Mouse (Mus musculus) forebrain, embryonic 12.5 days (tissue): ENCODE data around the gene Gm16513. TPM values are rescaled to one million over a fixed set of nuclear protein-coding genes. Genes with fewer than 3 reads are reported as not detected.
"Not testable (repeated sequence)": the region's sequence is repeated elsewhere in the genome, so short reads cannot be mapped to it uniquely, and the experiment has no call there.

ENCODE experiments used
- ATAC-seq: fragments of 200-750 bp; cut with Nextera tagmentation; 2 replicates; pipeline ENCODE4 v1.8.0; 2017; ENCODE audit warnings: moderate TSS enrichment; ENCODE audit not compliant: low FRiP score
- H3K27ac ChIP-seq: fragments of 300-500 bp; sonication (generic); 2 replicates; pipeline ENCODE4 v1.5.1; 2016; ENCODE audit warnings: mild to moderate bottlenecking
- H3K27me3 ChIP-seq: fragments of 300-500 bp; sonication (generic); 2 replicates; pipeline ENCODE4 v1.6.1; 2016; ENCODE audit warnings: mild to moderate bottlenecking
- H3K36me3 ChIP-seq: fragments of 300-500 bp; sonication (generic); replicated peaks from 2 replicates; pipeline ENCODE4 v1.6.1; 2016; ENCODE audit warnings: mild to moderate bottlenecking
- H3K4me1 ChIP-seq: fragments of 300-500 bp; sonication (generic); 2 replicates; pipeline ENCODE4 v1.6.1; 2016
- H3K4me2 ChIP-seq: fragments of 300-500 bp; sonication (generic); 2 replicates; pipeline ENCODE4 v1.6.1; 2016; ENCODE audit warnings: mild to moderate bottlenecking, moderate library complexity
- H3K4me3 ChIP-seq: fragments of 300-500 bp; sonication (generic); replicated peaks from 2 replicates; pipeline ENCODE4 v1.5.1; 2016; ENCODE audit warnings: mild to moderate bottlenecking
- H3K9ac ChIP-seq: fragments of 300-500 bp; sonication (generic); 2 replicates; pipeline ENCODE4 v1.6.1; 2016; ENCODE audit warnings: mild to moderate bottlenecking
- H3K9me3 ChIP-seq: fragments of 300-500 bp; sonication (generic); 2 replicates; pipeline ENCODE4 v1.6.1; 2016
- WGBS: fragments of 180-500 bp; shearing (Covaris S2); methylation state at CpG from one replicate; pipeline ENCODE4 v1.1.7; 2016; 5-methylcytosine and 5-hydroxymethylcytosine counted together
- polyA plus RNA-seq: library from polyadenylated mRNA; unstranded; fragments of >200 nt; fragmentation: Nextera tagmentation; extraction: Ambion mirVana; gene quantifications from 2 replicates; pipeline ENCODE4 v1.2.1, GENCODE M21; 2016

Gene Gm16513
- polyA plus RNA-seq: not detected in 2 replicates

GRCm38 (mm10) chr5:95182324-95182723 lies at the start of gene Gm16513:
Gene Gm16513 (plus strand): TSS chr5:95182624.
- not testable (repeated sequence) for H3K9ac ChIP-seq, H3K4me3 ChIP-seq, ATAC-seq, H3K36me3 ChIP-seq, H3K9me3 ChIP-seq, H3K27me3 ChIP-seq, H3K27ac ChIP-seq, H3K4me1 ChIP-seq, H3K4me2 ChIP-seq
- no CpG with 5 or more reads among the region's 1 CpGs for WGBS

Other genes starting within 250 kb of the Gm16513 start
- gene Gm6367, start 194.0 kb upstream of the Gm16513 start, polyA plus RNA-seq: not detected in 2 replicates
- not detected in 2 replicates for gene Gm7942, start 75.7 kb upstream of the Gm16513 start, polyA plus RNA-seq
- gene Gm10424, start 90.1 kb downstream of the Gm16513 start, polyA plus RNA-seq: not detected in 2 replicates
- not detected in 2 replicates for gene Gm3259, start 123.3 kb downstream of the Gm16513 start, polyA plus RNA-seq